Mouse (Mus musculus): ENCODE measurements around the gene Ccdc88c. TPM values are rescaled to one million over a fixed set of nuclear protein-coding genes. Genes with fewer than 3 reads are reported as not detected.

The Ccdc88c gene
- total RNA-seq, 2 experiments from 2014 or later, result 16.7 to 28.8 TPM

DNA sequence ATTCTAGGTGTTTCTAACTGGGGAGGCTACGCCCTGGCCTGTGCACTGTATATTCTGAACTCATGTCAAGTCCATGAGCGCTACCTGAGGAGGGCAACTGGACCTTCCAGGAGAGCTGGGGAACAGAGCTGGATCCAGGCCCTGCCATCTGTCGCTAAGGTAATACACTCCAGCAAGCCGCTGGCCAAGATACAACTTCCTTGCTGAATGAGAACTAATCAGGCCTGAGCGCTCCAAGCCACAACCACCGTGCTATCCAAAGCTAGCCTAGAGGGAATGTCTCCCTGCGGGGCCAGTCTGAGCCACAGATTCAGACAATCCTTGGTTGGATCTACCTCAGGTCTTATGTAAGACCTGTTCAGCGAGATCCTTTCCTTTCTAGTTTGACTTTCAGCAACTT is 161.8 kb downstream of the Ccdc88c start:
- DNase-seq (ENCODE audit: low spot score in 2 of 2), result no peak
- intact Hi-C loops (cut with DNase I), result no loop called here

GRCm38 (mm10) chr12:100865509-100866078 is 163.3 kb downstream of the Ccdc88c start:
- no peak for DNase-seq (ENCODE audit: low spot score in 2 of 2)
- intact Hi-C loops (cut with DNase I), result no loop called here

GRCm38 (mm10) chr12:100865072-100865471 is 163.8 kb downstream of the Ccdc88c start:
- intact Hi-C loops (cut with DNase I), result no loop called here
- DNase-seq (ENCODE audit: low spot score in 2 of 2), result no peak

GRCm38 (mm10) chr12:100862856-100863446 is 165.9 kb downstream of the Ccdc88c start:
- DNase-seq (ENCODE audit: low spot score in 2 of 2), result no peak
- intact Hi-C loops (cut with DNase I), result no loop called here

DNA sequence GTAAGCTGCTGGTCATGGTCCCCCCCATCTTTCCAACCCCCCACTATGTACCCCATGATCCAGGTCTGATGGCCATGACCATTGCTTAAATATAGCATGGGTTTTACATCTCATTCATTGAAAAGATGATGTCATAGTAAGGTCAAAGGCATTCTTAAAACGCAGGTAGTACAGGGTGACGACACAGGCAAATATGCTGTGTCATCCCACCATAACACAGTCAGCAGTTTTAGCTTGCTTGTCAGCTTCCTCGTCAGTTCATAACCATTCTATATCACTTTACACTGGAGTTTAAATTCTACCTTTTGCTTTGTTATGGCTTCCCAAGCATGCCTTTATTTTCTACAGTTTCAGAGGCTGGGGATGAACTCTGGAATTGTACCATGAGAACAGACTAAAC is 166.6 kb downstream of the Ccdc88c start:
- no peak for DNase-seq (ENCODE audit: low spot score in 2 of 2)
- intact Hi-C loops (cut with DNase I), result no loop called here

Small RNA genes within 50 kb of the gene (microRNA-seq; reads per million reads assigned to microRNA genes)
- gene Mir1190, result not detected

Other genes starting within 250 kb of the Ccdc88c start
- gene Dglucy, start 250.0 kb downstream of the Ccdc88c start, total RNA-seq (2021), result 1 to 10 TPM; 8.0 to 9.3 TPM
- gene Gpr68, start 120.9 kb downstream of the Ccdc88c start, total RNA-seq (2021), result 10 to 100 TPM; 10.5 to 14.8 TPM
- gene Ppp4r3a, start 54.6 kb upstream of the Ccdc88c start, total RNA-seq (2021), result 10 to 100 TPM; 35.6 to 46.1 TPM

Measured in left cerebral cortex, postnatal 36 days (tissue).